Mouse (Mus musculus) forebrain, embryonic 11.5 days (tissue): Measurements from ENCODE around the gene Gstp3. TPM values are rescaled to one million over a fixed set of nuclear protein-coding genes. Genes with fewer than 3 reads are reported as not detected.
"Not testable (repeated sequence)": the region's sequence is repeated elsewhere in the genome, so short reads cannot be mapped to it uniquely, and the experiment has no call there.

ENCODE experiments used
- ATAC-seq: fragments of 200-750 bp; cut with Nextera tagmentation; replicated peaks from 2 replicates; pipeline ENCODE4 v1.8.0; 2017; ENCODE audit warnings: moderate TSS enrichment; ENCODE audit not compliant: low FRiP score
- DNase-seq: peaks from one replicate; pipeline ENCODE4 v3.0.0-alpha.2; 2017; ENCODE audit warnings: low spot score
- H3K27ac ChIP-seq: fragments of 300-500 bp; sonication (generic); 2 replicates; pipeline ENCODE4 v1.5.1; 2014; ENCODE audit warnings: low read depth, low read length
- H3K27me3 ChIP-seq: fragments of 300-500 bp; sonication (generic); 2 replicates; pipeline ENCODE4 v1.6.1; 2014; ENCODE audit warnings: mild to moderate bottlenecking, low read length, mixed read lengths; ENCODE audit not compliant: control insufficient read depth, insufficient read depth
- H3K36me3 ChIP-seq: fragments of 300-500 bp; sonication (generic); 2 replicates; pipeline ENCODE4 v1.6.1; 2014; ENCODE audit warnings: mild to moderate bottlenecking, low read length, moderate library complexity, mixed read lengths; ENCODE audit not compliant: control insufficient read depth, insufficient read depth
- H3K4me1 ChIP-seq: fragments of 300-500 bp; sonication (generic); replicated peaks from 2 replicates; pipeline ENCODE4 v1.6.1; 2014; ENCODE audit warnings: low read length, mixed read lengths; ENCODE audit not compliant: control insufficient read depth, insufficient read depth
- H3K4me2 ChIP-seq: fragments of 300-500 bp; sonication (generic); 2 replicates; pipeline ENCODE4 v1.6.1; 2014; ENCODE audit warnings: low read depth, mild to moderate bottlenecking, low read length, moderate library complexity, mixed read lengths; ENCODE audit not compliant: severe bottlenecking
- H3K4me3 ChIP-seq: fragments of 300-500 bp; sonication (generic); 2 replicates; pipeline ENCODE4 v1.5.1; 2014; ENCODE audit warnings: low read depth, low read length
- H3K9ac ChIP-seq: fragments of 300-500 bp; sonication (generic); 2 replicates; pipeline ENCODE4 v1.6.1; 2014; ENCODE audit warnings: low read length
- H3K9me3 ChIP-seq: fragments of 300-500 bp; sonication (generic); 2 replicates; pipeline ENCODE4 v1.6.1; 2016; ENCODE audit warnings: low read length, mixed read lengths; ENCODE audit not compliant: control insufficient read depth
- WGBS: fragments of 180-500 bp; shearing (Covaris S2); extraction: QIAGEN DNeasy Blood & Tissue Kit; methylation state at CpG from one replicate; pipeline ENCODE4 v1.1.7; 2014; 5-methylcytosine and 5-hydroxymethylcytosine counted together
- polyA plus RNA-seq: library from polyadenylated mRNA; unstranded; fragments of >200 nt; fragmentation: Nextera tagmentation; extraction: Ambion mirVana; gene quantifications from 2 replicates; pipeline ENCODE4 v1.2.1, GENCODE M21; 2014

Gstp3 gene
- polyA plus RNA-seq, 1 experiment from 2014 or later = not detected

DNA sequence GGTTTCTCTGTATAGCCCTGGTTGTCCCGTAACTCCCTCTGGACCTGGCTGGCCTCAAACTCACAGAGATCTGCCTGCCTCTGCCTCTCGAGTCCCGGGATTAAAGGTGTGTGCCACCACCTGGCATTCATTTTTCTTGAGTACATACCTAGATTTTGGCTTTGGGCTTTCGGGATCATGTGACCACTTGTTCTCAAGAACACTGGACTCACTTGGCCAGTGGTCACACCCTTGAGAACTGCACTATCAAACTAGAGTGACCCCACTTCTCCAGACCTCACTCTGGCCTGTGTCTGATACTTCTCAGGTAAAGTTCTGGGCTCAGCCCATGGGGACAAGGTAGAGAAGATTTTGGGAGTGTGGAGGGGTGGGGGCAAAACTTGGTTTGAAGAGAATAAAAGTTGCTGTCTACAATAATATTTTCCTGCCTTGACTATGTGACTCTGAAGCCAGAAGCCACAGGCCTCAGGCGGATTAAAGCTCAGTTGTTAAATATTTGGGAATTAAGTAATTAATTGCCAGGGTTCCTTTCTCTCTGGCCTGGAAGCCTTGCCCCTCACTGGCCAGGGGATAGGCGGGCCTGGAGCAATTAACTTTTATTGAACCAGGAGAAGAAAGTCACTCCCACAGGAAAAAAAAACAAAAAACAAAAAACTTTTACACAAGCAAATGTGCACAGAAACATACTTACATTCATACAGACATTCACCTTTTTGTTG lies 13.5 kb upstream of the Gstp3 start:
- WGBS = 74% methylated on average over 6 of the region's 6 CpGs
- H3K36me3 ChIP-seq = no peaks in the 10 kb centered on the region
- H3K4me3 ChIP-seq = no peak overlapping the region
- no peak for DNase-seq
- no peak overlapping the region for H3K9ac ChIP-seq
- H3K9me3 ChIP-seq = no peaks in the 10 kb centered on the region
- H3K4me2 ChIP-seq = no peak overlapping the region
- H3K4me1 ChIP-seq = no peaks in the 10 kb centered on the region
- no peaks in the 10 kb centered on the region for H3K27me3 ChIP-seq
- no peak overlapping the region for H3K27ac ChIP-seq
- no peak for ATAC-seq

DNA sequence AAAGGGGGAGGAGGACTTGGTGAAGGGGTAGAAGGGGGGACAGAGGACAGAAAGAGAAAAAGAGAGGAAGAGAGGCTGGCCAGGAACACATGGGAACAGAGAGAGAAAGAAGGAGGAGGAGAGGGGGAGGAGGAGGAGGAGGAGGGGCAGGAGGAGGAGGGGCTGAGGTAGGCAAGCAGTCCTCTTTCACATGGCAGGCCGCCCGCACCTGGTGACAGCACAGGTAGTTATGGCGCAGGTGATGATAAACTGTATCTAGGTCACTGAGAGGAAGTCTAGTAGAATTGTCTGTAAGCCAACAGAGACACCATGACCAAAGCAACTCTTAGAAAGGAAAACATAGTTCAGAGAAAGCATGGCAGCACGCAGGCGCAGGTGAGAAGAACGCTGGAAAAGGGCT lies 12.0 kb upstream of the Gstp3 start:
- no peaks in the 10 kb centered on the region for H3K27me3 ChIP-seq
- DNase-seq = no peak
- H3K27ac ChIP-seq = no peak overlapping the region
- H3K9me3 ChIP-seq = no peaks in the 10 kb centered on the region
- H3K36me3 ChIP-seq = no peaks in the 10 kb centered on the region
- H3K4me2 ChIP-seq = no peak overlapping the region
- no peak overlapping the region for H3K4me3 ChIP-seq
- no peaks in the 10 kb centered on the region for H3K4me1 ChIP-seq
- H3K9ac ChIP-seq = no peak overlapping the region
- ATAC-seq = no peak
- WGBS = 89% methylated on average over 6 of the region's 6 CpGs

- H3K36me3 ChIP-seq = no peaks in the 10 kb centered on the region
- no peaks in the 10 kb centered on the region for H3K27me3 ChIP-seq
- ATAC-seq (no peak), DNase-seq (peak; percentile 17)
- no peak overlapping the region for H3K4me2 ChIP-seq
- no peak overlapping the region for H3K4me3 ChIP-seq
- H3K9me3 ChIP-seq = no peaks in the 10 kb centered on the region
- H3K9ac ChIP-seq = no peak overlapping the region
- H3K27ac ChIP-seq = no peak overlapping the region
- no peaks in the 10 kb centered on the region for H3K4me1 ChIP-seq
- 83% methylated on average over 8 of the region's 8 CpGs for WGBS
Measured at GRCm38 (mm10) chr19:4070756-4071155, 11.4 kb upstream of the Gstp3 start.

DNA sequence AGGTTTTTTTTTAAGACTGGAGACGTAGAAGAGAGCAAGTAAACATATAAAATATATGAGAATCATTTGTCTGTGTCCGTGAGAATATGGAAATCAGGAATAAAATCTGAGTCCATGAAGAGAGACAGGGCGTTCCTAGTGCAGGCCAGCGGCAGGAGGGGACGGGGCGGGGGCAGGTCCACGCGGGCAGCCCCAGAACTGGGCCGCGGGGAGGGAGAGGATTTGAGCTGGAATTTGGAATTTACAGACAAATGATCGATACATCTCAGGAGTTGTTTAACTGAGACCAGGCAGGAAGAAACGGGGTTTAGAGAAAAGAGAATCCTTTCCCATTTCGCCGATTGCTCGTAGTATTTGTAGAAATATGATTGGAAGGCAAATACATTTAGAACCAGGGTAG lies 10.9 kb upstream of the Gstp3 start:
- DNase-seq (peak; percentile 31), ATAC-seq (no peak)
- Histone ChIP-seq H3K36me3 (no peaks in the 10 kb centered on the region), H3K27ac (no peak overlapping the region), H3K4me3 (no peak overlapping the region), H3K9ac (no peak overlapping the region), H3K4me1 (no peaks in the 10 kb centered on the region), H3K27me3 (no peaks in the 10 kb centered on the region), H3K4me2 (no peak overlapping the region), H3K9me3 (no peaks in the 10 kb centered on the region)
- 70% methylated on average over 15 of the region's 15 CpGs for WGBS

- Histone ChIP-seq H3K9ac (no peak overlapping the region), H3K4me3 (no peak overlapping the region), H3K4me2 (no peak overlapping the region), H3K27ac (no peak overlapping the region), H3K9me3 (no peaks in the 10 kb centered on the region), H3K36me3 (no peaks in the 10 kb centered on the region), H3K4me1 (no peaks in the 10 kb centered on the region), H3K27me3 (no peaks in the 10 kb centered on the region)
- DNase-seq = no peak
- ATAC-seq = no peak
- WGBS = 63% methylated on average over 15 of the region's 15 CpGs
Measured at GRCm38 (mm10) chr19:4068717-4069410, 9.5 kb upstream of the Gstp3 start.

DNA sequence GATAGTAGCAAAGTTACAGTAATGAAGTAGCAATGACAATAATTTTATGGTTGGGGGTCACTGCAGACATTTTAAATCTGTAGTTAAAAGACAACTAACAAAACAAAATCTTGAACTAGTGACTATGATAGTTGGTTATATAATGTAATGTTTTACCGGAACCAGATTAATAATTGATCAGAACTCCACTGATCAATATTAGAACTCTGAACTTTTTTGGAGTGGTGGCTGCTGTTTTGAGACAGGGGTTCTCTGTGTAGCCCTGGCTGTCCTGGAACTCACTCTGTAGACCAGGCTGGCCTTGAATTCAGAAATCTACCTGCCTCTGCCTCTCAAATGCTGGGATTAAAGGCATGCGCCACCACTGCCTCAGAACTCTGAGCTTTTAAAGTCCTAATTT lies 8.9 kb upstream of the Gstp3 start:
- not testable (repeated sequence) for H3K9ac ChIP-seq, H3K4me2 ChIP-seq, H3K4me3 ChIP-seq, H3K27ac ChIP-seq, DNase-seq, H3K9me3 ChIP-seq, H3K4me1 ChIP-seq, H3K27me3 ChIP-seq, ATAC-seq, H3K36me3 ChIP-seq
- 92% methylated on average over 2 of the region's 2 CpGs for WGBS

DNA sequence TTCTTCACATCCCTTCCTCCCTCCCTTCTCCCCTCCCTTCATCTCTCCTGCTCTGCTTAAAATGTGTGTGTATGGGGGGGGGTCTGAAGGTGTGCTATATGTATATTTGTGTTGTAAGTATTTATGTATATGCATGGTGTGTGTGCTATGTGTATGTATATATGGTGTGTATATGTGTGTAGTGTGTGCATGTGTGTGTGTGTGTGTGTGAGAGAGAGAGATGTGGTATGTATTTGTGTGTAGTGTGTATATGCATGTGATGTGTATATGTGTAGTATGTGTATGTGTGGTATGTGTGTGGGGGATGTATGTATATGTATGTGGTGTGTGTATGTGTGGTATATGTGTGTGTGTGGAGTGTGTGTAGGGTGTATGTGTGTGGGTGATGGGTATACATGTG lies 7.5 kb upstream of the Gstp3 start:
- ATAC-seq = no peak
- Histone ChIP-seq H3K9me3 (no peaks in the 10 kb centered on the region), H3K36me3 (no peaks in the 10 kb centered on the region)

GRCm38 (mm10) chr19:4066280-4066679 lies 6.9 kb upstream of the Gstp3 start:
- Histone ChIP-seq H3K4me2 (no peak overlapping the region), H3K27me3 (no peaks in the 10 kb centered on the region), H3K9me3 (no peaks in the 10 kb centered on the region), H3K9ac (no peak overlapping the region), H3K4me3 (no peak overlapping the region), H3K36me3 (no peaks in the 10 kb centered on the region), H3K4me1 (no peaks in the 10 kb centered on the region), H3K27ac (no peak overlapping the region)
- no peak for ATAC-seq
- no peak for DNase-seq
- WGBS = 86% methylated on average over 6 of the region's 6 CpGs

More for the DNA sequence above, 7.5 kb upstream of the Gstp3 start:
- Histone ChIP-seq H3K4me2 (no peak overlapping the region), H3K4me3 (no peak overlapping the region), H3K4me1 (no peaks in the 10 kb centered on the region), H3K9ac (no peak overlapping the region), H3K27me3 (no peaks in the 10 kb centered on the region), H3K27ac (no peak overlapping the region)
- no peak for DNase-seq

DNA sequence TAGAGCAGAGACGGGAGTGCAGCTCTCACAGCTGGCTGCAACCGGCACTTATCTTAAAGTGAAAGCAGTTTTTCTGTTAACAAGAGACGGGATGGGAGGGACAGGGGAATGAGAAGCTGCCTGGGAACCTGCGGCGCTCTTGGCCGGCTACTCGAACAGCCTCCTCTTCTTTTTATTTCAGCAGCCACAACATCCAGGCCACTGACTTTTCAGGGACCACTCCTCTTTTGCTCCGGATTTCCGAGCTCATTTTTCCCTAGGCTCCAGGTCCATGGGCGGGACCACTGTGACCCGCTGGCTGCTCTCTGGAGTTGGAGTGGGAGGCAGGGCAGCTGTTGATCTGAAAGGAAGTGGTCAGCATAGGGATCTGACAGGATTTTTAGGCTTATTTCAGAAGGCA lies 5.1 kb upstream of the Gstp3 start:
- not testable (repeated sequence) for H3K9me3 ChIP-seq, H3K27ac ChIP-seq, H3K4me2 ChIP-seq, H3K9ac ChIP-seq, H3K36me3 ChIP-seq, H3K27me3 ChIP-seq, H3K4me3 ChIP-seq, DNase-seq, H3K4me1 ChIP-seq, ATAC-seq
- 52% methylated on average over 4 of the region's 11 CpGs for WGBS
